Mouse (Mus musculus): ENCODE results near the gene Pde6c. TPM values are rescaled to one million over a fixed set of nuclear protein-coding genes. Genes with fewer than 3 reads are reported as not detected.

Gene Pde6c
- polyA plus RNA-seq, 1 experiment from 2014 or later: not detected

DNA sequence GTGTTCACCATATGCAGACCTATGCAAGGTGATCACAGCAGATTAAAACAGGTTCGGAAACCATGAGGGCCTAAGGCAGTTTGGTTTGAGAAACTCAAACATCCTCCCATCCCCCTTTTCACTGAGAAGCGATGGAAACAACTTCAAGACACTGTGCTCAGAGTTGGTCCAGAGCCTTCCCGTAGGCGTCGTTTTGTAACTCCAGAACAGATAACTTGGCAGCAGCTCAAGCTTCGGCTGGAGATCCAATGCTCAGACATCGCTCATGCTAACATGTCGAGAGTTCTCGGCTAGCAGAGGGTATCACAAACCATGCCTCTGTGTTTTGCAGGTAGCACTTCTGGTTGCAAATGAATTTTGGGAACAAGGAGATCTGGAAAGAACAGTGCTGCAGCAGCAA, 47.1 kb downstream of the Pde6c start:
- Histone ChIP-seq H3K9me3 (no peaks in the 10 kb centered on the region), H3K36me3 (no peaks in the 10 kb centered on the region), H3K27ac (no peak overlapping the region), H3K27me3 (ENCODE audit: insufficient read depth, poor library complexity, severe bottlenecking) (no peaks in the 10 kb centered on the region), H3K4me3 (no peak overlapping the region), H3K4me1 (replicated peaks) (no peaks in the 10 kb centered on the region)
- WGBS: 92% methylated on average over 9 of the region's 9 CpGs
- DNase-seq (ENCODE audit: low spot score): no peak

- no peak for DNase-seq (ENCODE audit: low spot score)
- H3K36me3 ChIP-seq: peaks cover 21% of the 10 kb centered on the region
- H3K9me3 ChIP-seq: no peaks in the 10 kb centered on the region
- no peak overlapping the region for H3K27ac ChIP-seq
- 94% methylated on average over 5 of the region's 5 CpGs for WGBS
- no peaks in the 10 kb centered on the region for H3K27me3 ChIP-seq (ENCODE audit: insufficient read depth, poor library complexity, severe bottlenecking)
- H3K4me3 ChIP-seq: no peak overlapping the region
- H3K4me1 ChIP-seq (replicated peaks): no peaks in the 10 kb centered on the region
These were observed 54.2 kb downstream of the Pde6c start for GRCm38 (mm10) chr19:38186631-38187344.

DNA sequence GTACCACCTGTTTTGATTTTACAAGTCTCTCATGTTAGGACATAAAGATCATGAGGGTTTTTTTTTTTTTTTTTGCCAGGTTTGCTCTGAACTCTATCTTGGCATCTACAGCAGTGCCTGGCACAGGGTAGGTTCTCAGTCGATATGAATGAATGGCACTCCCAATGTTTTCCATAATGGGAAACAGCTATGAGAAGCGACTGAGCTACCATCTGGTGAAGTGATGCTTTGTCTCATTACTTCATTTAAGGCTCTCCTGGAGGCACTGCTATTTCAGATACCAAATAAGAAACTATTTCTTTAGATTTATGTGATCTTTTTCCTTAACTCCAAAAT, 54.7 kb downstream of the Pde6c start:
- Histone ChIP-seq H3K4me1 (replicated peaks) (no peaks in the 10 kb centered on the region), H3K36me3 (peaks cover 21% of the 10 kb centered on the region), H3K4me3 (no peak overlapping the region), H3K27me3 (ENCODE audit: insufficient read depth, poor library complexity, severe bottlenecking) (no peaks in the 10 kb centered on the region), H3K27ac (no peak overlapping the region), H3K9me3 (no peaks in the 10 kb centered on the region)
- DNase-seq (ENCODE audit: low spot score): no peak
- WGBS: 92% methylated on average over 2 of the region's 2 CpGs

- Histone ChIP-seq H3K27me3 (ENCODE audit: insufficient read depth, poor library complexity, severe bottlenecking) (no peaks in the 10 kb centered on the region), H3K4me3 (no peak overlapping the region), H3K4me1 (replicated peaks) (no peaks in the 10 kb centered on the region), H3K36me3 (peaks cover 34% of the 10 kb centered on the region), H3K9me3 (no peaks in the 10 kb centered on the region), H3K27ac (no peak overlapping the region)
- no peak for DNase-seq (ENCODE audit: low spot score)
- WGBS: 91% methylated on average over 3 of the region's 3 CpGs
These were observed 58.0 kb downstream of the Pde6c start for GRCm38 (mm10) chr19:38190606-38191005.

- 88% methylated on average over 5 of the region's 5 CpGs for WGBS
- no peak for DNase-seq (ENCODE audit: low spot score)
- no peaks in the 10 kb centered on the region for H3K27me3 ChIP-seq (ENCODE audit: insufficient read depth, poor library complexity, severe bottlenecking)
- H3K36me3 ChIP-seq: peaks cover 32% of the 10 kb centered on the region
- H3K9me3 ChIP-seq: no peaks in the 10 kb centered on the region
- no peaks in the 10 kb centered on the region for H3K4me1 ChIP-seq (replicated peaks)
- no peak overlapping the region for H3K27ac ChIP-seq
- H3K4me3 ChIP-seq: no peak overlapping the region
These were observed 58.9 kb downstream of the Pde6c start for GRCm38 (mm10) chr19:38191446-38191845.

- 93% methylated on average over 4 of the region's 4 CpGs for WGBS
- Histone ChIP-seq H3K4me1 (replicated peaks) (no peaks in the 10 kb centered on the region), H3K36me3 (peaks cover 13% of the 10 kb centered on the region; the same call in 1 of the 2 replicates), H3K9me3 (no peaks in the 10 kb centered on the region), H3K4me3 (no peak overlapping the region), H3K27me3 (ENCODE audit: insufficient read depth, poor library complexity, severe bottlenecking) (no peaks in the 10 kb centered on the region), H3K27ac (no peak overlapping the region)
- no peak for DNase-seq (ENCODE audit: low spot score)
These were observed 62.7 kb downstream of the Pde6c start for GRCm38 (mm10) chr19:38195245-38195644.

DNA sequence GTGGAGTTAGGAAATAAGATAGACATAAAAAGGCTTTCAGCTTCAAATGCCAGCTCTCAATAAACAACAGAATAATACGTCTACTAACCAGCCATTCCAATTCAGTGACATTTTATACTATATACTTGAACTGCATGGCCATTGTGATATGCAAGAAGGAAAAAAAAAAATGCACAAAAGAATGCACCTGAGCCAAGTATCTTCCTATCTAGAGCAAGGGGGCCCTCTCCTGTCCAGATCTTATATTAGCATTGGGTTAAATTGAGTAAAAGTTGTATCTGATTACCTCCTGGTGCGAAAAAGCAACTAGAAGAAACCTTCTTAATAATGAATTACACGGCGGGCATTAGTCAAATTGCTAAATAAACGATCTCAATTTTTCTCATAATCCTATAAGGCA, 66.2 kb downstream of the Pde6c start:
- Histone ChIP-seq H3K9me3 (no peaks in the 10 kb centered on the region), H3K4me3 (no peak overlapping the region), H3K36me3 (peaks cover 20% of the 10 kb centered on the region), H3K27me3 (ENCODE audit: insufficient read depth, poor library complexity, severe bottlenecking) (no peaks in the 10 kb centered on the region), H3K4me1 (replicated peaks) (no peaks in the 10 kb centered on the region), H3K27ac (no peak overlapping the region)
- no peak for DNase-seq (ENCODE audit: low spot score)
- 93% methylated on average over 5 of the region's 5 CpGs for WGBS

DNA sequence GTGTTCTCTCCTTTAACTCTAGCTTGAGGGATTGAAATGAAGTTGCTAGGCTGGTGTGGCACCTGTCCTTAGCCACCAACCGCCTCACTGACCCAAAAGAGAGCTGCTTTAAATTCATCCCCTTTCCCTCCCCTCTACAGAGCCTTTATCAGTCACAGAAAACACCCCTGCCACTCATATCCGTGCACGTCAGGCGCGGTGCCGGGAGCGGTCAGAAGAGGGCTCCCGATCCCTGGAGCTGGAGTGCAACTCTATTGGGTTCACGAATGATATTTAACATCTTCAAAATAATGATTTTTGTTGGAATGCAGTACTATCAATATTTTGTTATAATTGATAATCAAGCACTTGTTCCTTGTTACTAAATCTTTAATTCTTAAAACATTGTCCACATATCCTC, 74.1 kb downstream of the Pde6c start:
- H3K27ac ChIP-seq: no peak overlapping the region
- peak; percentile 12 for DNase-seq (ENCODE audit: low spot score)
- peaks cover 45% of the 10 kb centered on the region for H3K36me3 ChIP-seq
- no peaks in the 10 kb centered on the region for H3K4me1 ChIP-seq (replicated peaks)
- WGBS: 53% methylated on average over 9 of the region's 9 CpGs
- H3K4me3 ChIP-seq: no peak overlapping the region
- 0 out of 2 replicates have a peak, but pooled peaks cover under 1% of the 10 kb centered on the region for H3K9me3 ChIP-seq
- no peaks in the 10 kb centered on the region for H3K27me3 ChIP-seq (ENCODE audit: insufficient read depth, poor library complexity, severe bottlenecking)

DNA sequence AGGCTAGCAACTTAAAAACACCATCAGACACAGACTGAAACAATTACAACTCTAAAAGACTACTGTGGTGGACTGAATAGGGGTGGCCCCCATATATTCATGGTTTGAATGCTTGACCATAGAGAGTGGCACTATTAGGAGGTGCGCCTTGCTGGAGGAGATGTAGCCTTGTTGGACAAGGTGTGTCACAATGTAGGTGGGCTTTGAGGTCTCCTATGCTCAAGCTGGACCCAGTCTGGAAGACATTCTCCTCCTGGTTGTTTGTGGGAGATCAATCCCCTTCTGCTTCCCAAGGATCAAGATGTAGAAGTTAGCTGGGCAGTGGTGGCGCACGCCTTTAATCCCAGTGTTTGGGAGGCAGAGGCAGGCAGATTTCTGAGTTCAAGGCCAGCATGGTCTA, 85.1 kb downstream of the Pde6c start:
- Histone ChIP-seq H3K9me3 (no peaks in the 10 kb centered on the region), H3K4me3 (no peak overlapping the region), H3K36me3 (peaks cover 47% of the 10 kb centered on the region), H3K4me1 (replicated peaks) (peaks cover 2% of the 10 kb centered on the region), H3K27me3 (ENCODE audit: insufficient read depth, poor library complexity, severe bottlenecking) (no peaks in the 10 kb centered on the region), H3K27ac (no peak overlapping the region)
- 97% methylated on average over 3 of the region's 3 CpGs for WGBS
- DNase-seq (ENCODE audit: low spot score): no peak

GRCm38 (mm10) chr19:38223356-38223904, 90.8 kb downstream of the Pde6c start:
- Histone ChIP-seq H3K9me3 (no peaks in the 10 kb centered on the region), H3K4me3 (peak overlapping the region; percentile 73), H3K4me1 (replicated peaks) (peaks cover 12% of the 10 kb centered on the region), H3K27me3 (ENCODE audit: insufficient read depth, poor library complexity, severe bottlenecking) (no peaks in the 10 kb centered on the region), H3K27ac (peak overlapping the region; percentile 92), H3K36me3 (peaks cover 12% of the 10 kb centered on the region)
- 18% methylated on average over 12 of the region's 12 CpGs for WGBS
- no peak for DNase-seq (ENCODE audit: low spot score)

- under 1% methylated on average over 49 of the region's 49 CpGs for WGBS
- peak within 1 kb of the TSS; percentile 73 for H3K4me3 ChIP-seq
These were observed 91.5 kb downstream of the Pde6c start, which contains the start of gene Fra10ac1 for GRCm38 (mm10) chr19:38223905-38224684. Gene Fra10ac1 (minus strand): TSS chr19:38224156.

DNA sequence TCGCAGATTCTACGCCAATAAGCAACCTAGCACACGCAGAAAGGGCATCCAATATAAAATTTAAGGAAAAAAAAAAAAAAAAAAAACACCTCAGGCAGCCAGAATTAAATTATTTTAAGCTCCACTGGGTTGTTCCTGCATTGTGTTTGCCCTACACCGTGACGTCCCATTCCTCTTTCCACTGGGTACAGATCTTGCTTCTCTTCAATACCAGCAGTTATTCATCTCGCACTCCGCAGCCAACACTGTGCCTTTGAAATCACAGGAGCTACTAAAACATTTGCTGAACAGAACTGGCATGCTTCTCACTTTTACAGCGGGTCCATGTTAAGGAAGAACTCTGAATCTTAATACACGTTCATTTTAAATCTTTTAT, 92.1 kb downstream of the Pde6c start:
- Histone ChIP-seq H3K4me3 (peak overlapping the region; percentile 73), H3K4me1 (replicated peaks) (peaks cover 12% of the 10 kb centered on the region), H3K27me3 (ENCODE audit: insufficient read depth, poor library complexity, severe bottlenecking) (no peaks in the 10 kb centered on the region), H3K36me3 (0 out of 2 replicates have a peak, but pooled peaks cover 1% of the 10 kb centered on the region), H3K9me3 (0 out of 2 replicates have a peak, but pooled peaks cover 3% of the 10 kb centered on the region), H3K27ac (peak overlapping the region; percentile 92)
- DNase-seq (ENCODE audit: low spot score): peak; percentile 14
- 16% methylated on average over 9 of the region's 9 CpGs for WGBS

More at GRCm38 (mm10) chr19:38223905-38224684, 91.5 kb downstream of the Pde6c start, which contains the start of gene Fra10ac1:
- H3K36me3 ChIP-seq: 0 out of 2 replicates have a peak, but pooled peaks cover 6% of the 10 kb centered on the region
- H3K9me3 ChIP-seq: no peaks in the 10 kb centered on the region
- peak within 1 kb of the TSS; percentile 92 for H3K27ac ChIP-seq
- H3K27me3 ChIP-seq (ENCODE audit: insufficient read depth, poor library complexity, severe bottlenecking): no peaks in the 10 kb centered on the region
- peaks cover 12% of the 10 kb centered on the region for H3K4me1 ChIP-seq (replicated peaks)
- DNase-seq (ENCODE audit: low spot score): peak; percentile 92

DNA sequence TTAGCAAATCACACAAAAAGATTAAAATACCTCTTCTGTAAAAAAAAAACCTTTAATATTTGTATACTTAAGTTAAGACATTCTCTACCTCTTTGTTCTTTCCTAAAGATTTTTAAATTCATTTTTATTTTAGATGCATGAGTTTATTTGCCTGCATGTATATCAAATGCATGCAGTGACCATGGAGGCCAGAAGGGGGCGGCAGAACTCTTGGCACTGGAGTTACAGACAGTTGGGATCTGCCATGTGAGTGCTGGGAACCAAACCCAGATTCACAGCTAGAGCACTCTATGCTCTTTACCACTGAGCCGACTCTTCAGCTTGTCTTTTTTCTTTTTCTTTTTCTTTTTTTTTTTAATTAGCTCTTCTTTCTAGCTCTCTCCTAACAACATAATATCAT, 96.1 kb downstream of the Pde6c start:
- Histone ChIP-seq H3K4me1 (replicated peaks) (peaks cover 15% of the 10 kb centered on the region), H3K4me3 (no peak overlapping the region), H3K9me3 (0 out of 2 replicates have a peak, but pooled peaks cover 3% of the 10 kb centered on the region), H3K36me3 (no peaks in the 10 kb centered on the region), H3K27me3 (ENCODE audit: insufficient read depth, poor library complexity, severe bottlenecking) (no peaks in the 10 kb centered on the region), H3K27ac (no peak overlapping the region)
- DNase-seq (ENCODE audit: low spot score): no peak
- 50% methylated on average over 2 of the region's 2 CpGs for WGBS

Measured in hindbrain, embryonic 10.5 days (tissue).